Mouse (Mus musculus) heart, postnatal 10 days (tissue): Measurements from ENCODE around the gene Gas2. TPM values are rescaled to one million over a fixed set of nuclear protein-coding genes. Genes with fewer than 3 reads are reported as not detected.

Experiments
- DNase-seq, 2 experiments: peaks; one replicate each; pipeline ENCODE4 v3.0.0; 2021
- intact Hi-C: fragments of 180-260 bp; cut with DNase I; formaldehyde crosslinking; loops from one replicate; pipeline ENCODE4 v1.15.1; 2025
- total RNA-seq, 2 experiments: library from RNA; stranded (reverse); gene quantifications; 2 replicates each; pipeline ENCODE4 v1.2.3; 2021

The Gas2 gene
- total RNA-seq, 2 experiments from 2014 or later, result 11.7 to 15.3 TPM

GRCm38 (mm10) chr7:51960698-51961374 lies 99.0 kb downstream of the Gas2 start:
- intact Hi-C loops, result no loop called here
- DNase-seq, result no peak

- intact Hi-C loops, result no loop called here
- DNase-seq, result no peak
Observed at GRCm38 (mm10) chr7:51962219-51962952, 100.6 kb downstream of the Gas2 start.

- intact Hi-C loops, result no loop called here
- no peak for DNase-seq
Observed at GRCm38 (mm10) chr7:51964681-51965080, 102.9 kb downstream of the Gas2 start.

- no peak for DNase-seq
- intact Hi-C loops, result no loop called here
Observed at GRCm38 (mm10) chr7:51967581-51967980, 105.8 kb downstream of the Gas2 start.

- intact Hi-C loops, result no loop called here
- no peak for DNase-seq
Observed at GRCm38 (mm10) chr7:51969379-51969778, 107.6 kb downstream of the Gas2 start.

GRCm38 (mm10) chr7:51972252-51972855 lies 110.5 kb downstream of the Gas2 start:
- peak; percentile 36 to 65 for DNase-seq
- intact Hi-C loops, result loop anchor here (1.0 to 10.0 kb wide), 3 partner anchors 95 to 354 kb away; no protein-coding TSS in a partner anchor

GRCm38 (mm10) chr7:51973091-51973490 lies 111.3 kb downstream of the Gas2 start:
- intact Hi-C loops, result loop anchor here (5.0 to 10.0 kb wide), 2 partner anchors 96 to 138 kb away; no protein-coding TSS in a partner anchor
- DNase-seq, result no peak

GRCm38 (mm10) chr7:51973526-51973925 lies 111.7 kb downstream of the Gas2 start:
- DNase-seq, result no peak
- intact Hi-C loops, result loop anchor here (5.0 to 10.0 kb wide), 2 partner anchors 96 to 139 kb away; no protein-coding TSS in a partner anchor

GRCm38 (mm10) chr7:51975181-51975580 lies 113.4 kb downstream of the Gas2 start:
- intact Hi-C loops, result loop anchor here (10.0 kb wide), 1 partner anchor 140 kb away; no protein-coding TSS in a partner anchor
- DNase-seq, result no peak

- peak; percentile 15 to 30 for DNase-seq
- intact Hi-C loops, result loop anchor here (10.0 kb wide), 1 partner anchor 144 kb away; no protein-coding TSS in a partner anchor
Observed at GRCm38 (mm10) chr7:51979271-51979670, 117.5 kb downstream of the Gas2 start.

- no peak for DNase-seq
- intact Hi-C loops, result no loop called here
Observed at GRCm38 (mm10) chr7:51982303-51982702, 120.5 kb downstream of the Gas2 start.

GRCm38 (mm10) chr7:51985763-51986162 lies 123.9 kb downstream of the Gas2 start:
- intact Hi-C loops, result no loop called here
- DNase-seq, result no peak

- intact Hi-C loops, result no loop called here
- no peak for DNase-seq
Observed at GRCm38 (mm10) chr7:51986909-51987308, 125.1 kb downstream of the Gas2 start.

GRCm38 (mm10) chr7:51991020-51991419 lies 129.2 kb downstream of the Gas2 start:
- no peak for DNase-seq
- intact Hi-C loops, result no loop called here

GRCm38 (mm10) chr7:52005511-52006295 lies 143.9 kb downstream of the Gas2 start, which contains the start of gene Svip:
Svip (minus strand) TSS chr7:52006018.
- intact Hi-C loops, result no loop called here
- peak; percentile 91 to 92 for DNase-seq

- intact Hi-C loops, result no loop called here
- no peak for DNase-seq
Observed at GRCm38 (mm10) chr7:52006296-52006630, 144.4 kb downstream of the Gas2 start.

- intact Hi-C loops, result no loop called here
- no peak for DNase-seq
Observed at GRCm38 (mm10) chr7:52007138-52007537, 145.3 kb downstream of the Gas2 start.

GRCm38 (mm10) chr7:52013457-52013856 lies 151.6 kb downstream of the Gas2 start:
- intact Hi-C loops, result no loop called here
- no peak for DNase-seq

GRCm38 (mm10) chr7:52015180-52015579 lies 153.4 kb downstream of the Gas2 start:
- DNase-seq, result no peak
- intact Hi-C loops, result loop anchor here (2.0 kb wide), 1 partner anchor 20 kb away; no protein-coding TSS in a partner anchor

GRCm38 (mm10) chr7:52015628-52016027 lies 153.8 kb downstream of the Gas2 start, which contains the start of gene 1700015G11Rik:
1700015G11Rik (minus strand) TSS chr7:52015728.
- intact Hi-C loops, result loop anchor here (2.0 kb wide), 1 partner anchor 21 kb away; no protein-coding TSS in a partner anchor
- DNase-seq, result no peak
